Mouse (Mus musculus): ENCODE data around the gene Reep6. TPM values are rescaled to one million over a fixed set of nuclear protein-coding genes. Genes with fewer than 3 reads are reported as not detected.
A peak's percentile ranks its signal among the peaks of the same experiment; 100 is the strongest.

The Reep6 gene
- polyA plus RNA-seq, 1 experiment = 25.1 TPM

GRCm38 (mm10) chr10:80313627-80314201 lies 16.0 kb upstream of the Reep6 start:
- Histone ChIP-seq H3K4me1 (ENCODE audit: control insufficient read depth, insufficient read depth, low read length) (no peaks in the 10 kb centered on the region), H3K27ac (ENCODE audit: insufficient read depth, low read depth, low read length) (no peak overlapping the region), H3K4me3 (ENCODE audit: insufficient read depth, low read depth, low read length) (no peak overlapping the region), H3K27me3 (replicated peaks; ENCODE audit: control insufficient read depth, insufficient read depth, low read length) (no peaks in the 10 kb centered on the region), H3K36me3 (ENCODE audit: control insufficient read depth, insufficient read depth, low read length) (no peaks in the 10 kb centered on the region)
- no peak for DNase-seq
- TF ChIP-seq POLR2A (IDR thresholded peaks at IDR 0.05; ENCODE audit: low read depth, low read length) = no peak
- TF ChIP-seq CTCF (conservative IDR thresholded peaks at IDR 0.05; ENCODE audit: insufficient read depth, insufficient read length, low read depth, low read length) = no peak
- 41% methylated on average over 20 of the region's 20 CpGs for WGBS

- no peak for DNase-seq
- Histone ChIP-seq H3K36me3 (ENCODE audit: control insufficient read depth, insufficient read depth, low read length) (no peaks in the 10 kb centered on the region), H3K27ac (ENCODE audit: insufficient read depth, low read depth, low read length) (no peak overlapping the region), H3K4me3 (ENCODE audit: insufficient read depth, low read depth, low read length) (no peak overlapping the region), H3K27me3 (replicated peaks; ENCODE audit: control insufficient read depth, insufficient read depth, low read length) (no peaks in the 10 kb centered on the region), H3K4me1 (ENCODE audit: control insufficient read depth, insufficient read depth, low read length) (peaks cover 3% of the 10 kb centered on the region; the same call in 1 of the 2 replicates)
- WGBS = 40% methylated on average over 16 of the region's 16 CpGs
- TF ChIP-seq CTCF (conservative IDR thresholded peaks at IDR 0.05; ENCODE audit: insufficient read depth, insufficient read length, low read depth, low read length) (no peak), POLR2A (IDR thresholded peaks at IDR 0.05; ENCODE audit: low read depth, low read length) (no peak)
These were observed 15.2 kb upstream of the Reep6 start for GRCm38 (mm10) chr10:80314494-80315001.

- Histone ChIP-seq H3K27me3 (replicated peaks; ENCODE audit: control insufficient read depth, insufficient read depth, low read length) (no peaks in the 10 kb centered on the region), H3K36me3 (ENCODE audit: control insufficient read depth, insufficient read depth, low read length) (no peaks in the 10 kb centered on the region), H3K4me1 (ENCODE audit: control insufficient read depth, insufficient read depth, low read length) (peaks cover 4% of the 10 kb centered on the region; the same call in 1 of the 2 replicates), H3K4me3 (ENCODE audit: insufficient read depth, low read depth, low read length) (no peak overlapping the region), H3K27ac (ENCODE audit: insufficient read depth, low read depth, low read length) (no peak overlapping the region)
- TF ChIP-seq CTCF (conservative IDR thresholded peaks at IDR 0.05; ENCODE audit: insufficient read depth, insufficient read length, low read depth, low read length) (no peak), POLR2A (IDR thresholded peaks at IDR 0.05; ENCODE audit: low read depth, low read length) (no peak)
- WGBS = 33% methylated on average over 27 of the region's 27 CpGs
- DNase-seq = no peak
These were observed 14.4 kb upstream of the Reep6 start for GRCm38 (mm10) chr10:80315315-80315714.

- Histone ChIP-seq H3K36me3 (ENCODE audit: control insufficient read depth, insufficient read depth, low read length) (no peaks in the 10 kb centered on the region), H3K4me1 (ENCODE audit: control insufficient read depth, insufficient read depth, low read length) (peaks cover 7% of the 10 kb centered on the region), H3K27me3 (replicated peaks; ENCODE audit: control insufficient read depth, insufficient read depth, low read length) (no peaks in the 10 kb centered on the region), H3K27ac (ENCODE audit: insufficient read depth, low read depth, low read length) (no peak overlapping the region), H3K4me3 (ENCODE audit: insufficient read depth, low read depth, low read length) (no peak overlapping the region)
- TF ChIP-seq POLR2A (IDR thresholded peaks at IDR 0.05; ENCODE audit: low read depth, low read length) (no peak), CTCF (conservative IDR thresholded peaks at IDR 0.05; ENCODE audit: insufficient read depth, insufficient read length, low read depth, low read length) (no peak)
- DNase-seq = no peak
- 31% methylated on average over 11 of the region's 11 CpGs for WGBS
These were observed 13.4 kb upstream of the Reep6 start for GRCm38 (mm10) chr10:80316359-80316781.

GRCm38 (mm10) chr10:80317011-80317410 lies 12.7 kb upstream of the Reep6 start:
- WGBS = 42% methylated on average over 10 of the region's 10 CpGs
- Histone ChIP-seq H3K4me3 (ENCODE audit: insufficient read depth, low read depth, low read length) (no peak overlapping the region), H3K27me3 (replicated peaks; ENCODE audit: control insufficient read depth, insufficient read depth, low read length) (no peaks in the 10 kb centered on the region), H3K27ac (ENCODE audit: insufficient read depth, low read depth, low read length) (no peak overlapping the region), H3K4me1 (ENCODE audit: control insufficient read depth, insufficient read depth, low read length) (peaks cover 7% of the 10 kb centered on the region), H3K36me3 (ENCODE audit: control insufficient read depth, insufficient read depth, low read length) (no peaks in the 10 kb centered on the region)
- no peak for TF ChIP-seq POLR2A (IDR thresholded peaks at IDR 0.05; ENCODE audit: low read depth, low read length)
- no peak for TF ChIP-seq CTCF (conservative IDR thresholded peaks at IDR 0.05; ENCODE audit: insufficient read depth, insufficient read length, low read depth, low read length)
- DNase-seq = no peak

- H3K4me3 ChIP-seq (ENCODE audit: insufficient read depth, low read depth, low read length) = peak within 1 kb of the TSS; percentile 89
- TF ChIP-seq CTCF (conservative IDR thresholded peaks at IDR 0.05; ENCODE audit: insufficient read depth, insufficient read length, low read depth, low read length) (no peak), POLR2A (IDR thresholded peaks at IDR 0.05; ENCODE audit: low read depth, low read length) (peak; percentile 57)
- whole genome bisulfite sequencing = under 1% methylated on average over 34 of the region's 34 CpGs
- no peaks in the 10 kb centered on the region for H3K27me3 ChIP-seq (replicated peaks; ENCODE audit: control insufficient read depth, insufficient read depth, low read length)
- H3K27ac ChIP-seq (ENCODE audit: insufficient read depth, low read depth, low read length) = peak within 1 kb of the TSS; percentile 53
- DNase-seq = peak; percentile 97
- H3K36me3 ChIP-seq (ENCODE audit: control insufficient read depth, insufficient read depth, low read length) = no peaks in the 10 kb centered on the region
- peaks cover 7% of the 10 kb centered on the region for H3K4me1 ChIP-seq (ENCODE audit: control insufficient read depth, insufficient read depth, low read length)
These were observed 9.4 kb upstream of the Reep6 start, which contains the start of gene 2310011J03Rik for GRCm38 (mm10) chr10:80320340-80320760. Gene 2310011J03Rik (minus strand): TSS chr10:80320537.

GRCm38 (mm10) chr10:80321014-80321669 lies 8.6 kb upstream of the Reep6 start:
- DNase-seq = no peak
- 65% methylated on average over 6 of the region's 6 CpGs for WGBS
- Histone ChIP-seq H3K27me3 (replicated peaks; ENCODE audit: control insufficient read depth, insufficient read depth, low read length) (no peaks in the 10 kb centered on the region), H3K4me1 (ENCODE audit: control insufficient read depth, insufficient read depth, low read length) (peaks cover 7% of the 10 kb centered on the region), H3K36me3 (ENCODE audit: control insufficient read depth, insufficient read depth, low read length) (no peaks in the 10 kb centered on the region), H3K27ac (ENCODE audit: insufficient read depth, low read depth, low read length) (no peak overlapping the region), H3K4me3 (ENCODE audit: insufficient read depth, low read depth, low read length) (no peak overlapping the region)
- no peak for TF ChIP-seq CTCF (conservative IDR thresholded peaks at IDR 0.05; ENCODE audit: insufficient read depth, insufficient read length, low read depth, low read length)
- no peak for TF ChIP-seq POLR2A (IDR thresholded peaks at IDR 0.05; ENCODE audit: low read depth, low read length)
